Mouse (Mus musculus) intestine, embryonic 16.5 days (tissue): ENCODE data around the gene Mllt1. TPM values are rescaled to one million over a fixed set of nuclear protein-coding genes. Genes with fewer than 3 reads are reported as not detected.

ENCODE experiments used
- ATAC-seq: fragments of 200-750 bp; cut with Nextera tagmentation; 2 replicates; pipeline ENCODE4 v1.8.0; 2017; ENCODE audit warnings: moderate TSS enrichment, moderate library complexity
- H3K27ac ChIP-seq: fragments of 300-500 bp; sonication (generic); 2 replicates; pipeline ENCODE4 v1.5.1; 2014; ENCODE audit warnings: mild to moderate bottlenecking, low read length
- H3K27me3 ChIP-seq: fragments of 300-500 bp; sonication (generic); replicated peaks from 2 replicates; pipeline ENCODE4 v1.6.1; 2014; ENCODE audit warnings: low read length, control low read depth, mixed read lengths; ENCODE audit not compliant: control insufficient read depth, insufficient read depth
- H3K36me3 ChIP-seq: fragments of 300-500 bp; sonication (generic); 2 replicates; pipeline ENCODE4 v1.6.1; 2014; ENCODE audit warnings: low read length, control low read depth; ENCODE audit not compliant: control insufficient read depth, insufficient read depth
- H3K4me1 ChIP-seq: fragments of 300-500 bp; sonication (generic); 2 replicates; pipeline ENCODE4 v1.6.1; 2014; ENCODE audit warnings: low read length, control low read depth, mixed read lengths; ENCODE audit not compliant: control insufficient read depth, insufficient read depth
- H3K4me2 ChIP-seq: fragments of 300-500 bp; sonication (generic); 2 replicates; pipeline ENCODE4 v1.6.1; 2014; ENCODE audit warnings: low read depth, low read length, control low read depth
- H3K4me3 ChIP-seq: fragments of 300-500 bp; sonication (generic); 2 replicates; pipeline ENCODE4 v1.5.1; 2014; ENCODE audit warnings: mild to moderate bottlenecking, low read length
- H3K9ac ChIP-seq: fragments of 300-500 bp; sonication (generic); 2 replicates; pipeline ENCODE4 v1.6.1; 2014; ENCODE audit warnings: low read depth, low read length
- H3K9me3 ChIP-seq: fragments of 300-500 bp; sonication (generic); 2 replicates; pipeline ENCODE4 v1.6.1; 2016; ENCODE audit warnings: low read length, control low read depth; ENCODE audit not compliant: control insufficient read depth
- WGBS: fragments of 180-500 bp; shearing (Covaris S2); extraction: QIAGEN DNeasy Blood & Tissue Kit; methylation state at CpG from one replicate; pipeline ENCODE4 v1.1.7; 2014; 5-methylcytosine and 5-hydroxymethylcytosine counted together
- polyA plus RNA-seq: library from polyadenylated mRNA; unstranded; fragments of >200 nt; fragmentation: Nextera tagmentation; extraction: Ambion mirVana; gene quantifications from 2 replicates; pipeline ENCODE4 v1.2.1, GENCODE M21; 2015

Mllt1 gene
- polyA plus RNA-seq = 22.6 and 26.2 TPM in 2 replicates

DNA sequence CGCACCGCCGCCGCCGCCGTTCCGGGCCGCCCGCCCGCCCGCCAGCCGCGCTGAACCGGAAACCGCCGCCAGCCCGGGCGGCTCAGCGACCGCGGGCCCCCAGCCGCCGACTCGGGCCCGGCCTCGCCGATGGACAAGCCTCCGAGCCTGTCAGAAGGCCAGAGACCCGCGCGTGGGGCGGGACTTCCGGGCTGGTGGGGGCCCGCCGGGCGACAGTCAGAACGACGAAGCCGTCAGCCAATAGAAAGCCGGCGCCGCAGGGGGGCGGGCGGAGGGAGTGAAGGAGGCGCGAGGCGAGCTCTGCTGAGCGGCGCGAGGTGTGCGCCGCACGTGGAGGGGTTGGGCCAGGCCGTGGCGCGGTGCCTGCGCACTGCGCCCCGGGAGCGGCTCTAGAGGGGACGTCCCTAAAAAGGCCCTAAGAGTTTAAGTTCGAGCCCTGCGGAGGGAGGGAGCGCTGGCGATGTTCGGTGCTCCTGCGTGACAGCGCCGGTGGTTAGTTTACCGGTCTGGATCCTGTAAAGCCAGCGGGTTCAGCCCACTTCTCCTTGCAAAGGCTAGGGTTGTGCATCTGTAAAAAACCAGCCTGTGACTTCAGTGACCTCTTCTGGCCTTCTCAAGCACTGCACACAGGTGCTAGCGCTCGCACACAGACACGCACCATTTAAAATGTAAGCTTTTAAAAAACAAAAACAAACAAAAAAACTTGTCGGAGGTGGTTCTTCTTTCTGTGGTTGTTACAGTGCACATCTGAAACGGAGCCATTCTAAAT lies at the start of gene Mllt1:
TSS of gene Mllt1 (minus strand) at position 53 of the 769 bp plus-strand sequence.
- H3K27ac ChIP-seq = peak within 1 kb of the TSS; percentile 58
- peaks cover 16% of the 10 kb centered on the region for H3K4me1 ChIP-seq
- H3K9ac ChIP-seq = peak within 1 kb of the TSS; percentile 91
- peak within 1 kb of the TSS; percentile 75 for H3K4me2 ChIP-seq
- H3K9me3 ChIP-seq = no peaks in the 10 kb centered on the region
- WGBS = 4% methylated on average over 75 of the region's 76 CpGs
- peak; percentile 99 for ATAC-seq
- no peaks in the 10 kb centered on the region for H3K27me3 ChIP-seq
- peak within 1 kb of the TSS; percentile 92 for H3K4me3 ChIP-seq
- no peaks in the 10 kb centered on the region for H3K36me3 ChIP-seq

DNA sequence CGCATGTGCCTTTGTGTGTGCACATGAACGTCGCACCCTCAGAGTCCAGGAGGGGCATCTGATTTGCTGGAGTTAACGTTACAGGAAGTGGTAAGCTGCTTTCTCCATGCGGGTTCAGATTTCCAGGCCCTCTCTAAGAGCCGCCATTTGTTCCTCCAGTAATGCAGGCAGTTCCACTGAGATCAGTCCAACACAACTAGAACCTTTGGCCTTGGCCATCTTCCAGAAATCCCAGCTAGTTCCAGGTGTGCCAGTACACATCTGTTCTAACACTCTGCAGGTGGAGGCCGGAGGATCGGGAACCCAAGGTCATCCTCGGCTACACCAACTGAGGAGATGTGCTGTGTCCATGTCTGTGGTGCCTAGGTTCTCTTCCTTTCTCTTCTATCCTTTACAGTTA lies 49.7 kb upstream of the Mllt1 start:
- 78% methylated on average over 9 of the region's 9 CpGs for WGBS
- ATAC-seq = no peak
- Histone ChIP-seq H3K9ac (no peak overlapping the region), H3K9me3 (no peaks in the 10 kb centered on the region), H3K4me3 (no peak overlapping the region), H3K4me1 (peaks cover 8% of the 10 kb centered on the region; the same call in 1 of the 2 replicates), H3K27me3 (no peaks in the 10 kb centered on the region), H3K4me2 (no peak overlapping the region), H3K27ac (no peak overlapping the region), H3K36me3 (no peaks in the 10 kb centered on the region)

DNA sequence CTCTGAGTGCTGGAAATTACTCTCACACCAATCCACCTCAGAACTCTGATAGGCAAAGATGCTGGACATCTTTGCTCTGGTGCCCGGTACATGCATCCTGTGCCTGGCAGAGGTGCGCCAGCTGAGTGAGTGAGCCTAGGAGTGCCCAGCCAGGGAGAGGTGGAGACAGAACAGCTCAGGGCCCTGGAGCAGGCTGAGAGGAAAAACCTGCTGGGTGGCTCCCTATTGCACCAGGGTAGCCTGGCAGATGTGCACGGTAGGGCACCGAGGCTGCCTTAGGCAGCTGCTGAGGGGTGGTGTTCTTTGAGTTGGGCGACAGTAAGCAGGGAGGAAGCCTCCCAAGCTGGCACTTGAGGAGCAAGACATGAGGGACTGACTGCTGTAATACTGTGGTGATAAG lies 46.8 kb upstream of the Mllt1 start, which contains the start of gene Acer1:
TSS of gene Acer1 (minus strand) at position 114 of the 400 bp plus-strand sequence.
- WGBS = 64% methylated on average over 5 of the region's 5 CpGs
- Histone ChIP-seq H3K4me3 (no peak within 1 kb of the TSS), H3K27ac (peak within 1 kb of the TSS; percentile 73), H3K4me1 (peaks cover 18% of the 10 kb centered on the region), H3K4me2 (peak within 1 kb of the TSS; percentile 24; the same call in 1 of the 2 replicates), H3K27me3 (no peaks in the 10 kb centered on the region), H3K9ac (peak within 1 kb of the TSS; percentile 32), H3K36me3 (no peaks in the 10 kb centered on the region), H3K9me3 (no peaks in the 10 kb centered on the region)
- no peak for ATAC-seq

DNA sequence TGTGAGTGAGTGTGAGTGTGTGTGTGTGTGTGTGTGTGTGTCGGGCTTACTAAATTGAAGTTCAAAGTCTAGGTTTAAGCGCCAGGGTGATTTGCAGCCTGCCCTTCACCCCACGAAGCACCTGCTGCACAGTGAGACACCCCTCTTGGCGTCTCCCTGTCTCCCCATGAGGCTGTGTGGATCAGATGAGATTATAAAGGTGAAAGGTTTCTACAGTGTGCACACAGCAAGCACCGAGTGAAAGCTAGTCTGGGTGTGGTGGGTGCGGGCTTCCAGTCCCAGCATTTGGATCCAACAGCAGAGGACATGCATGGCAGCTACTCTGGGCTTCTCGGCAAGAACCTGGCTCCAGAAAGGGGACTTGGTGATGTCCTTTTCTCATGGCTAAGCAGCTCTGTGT lies 45.8 kb upstream of the Mllt1 start:
- no peak overlapping the region for H3K4me3 ChIP-seq
- 0 out of 2 replicates have a peak overlapping the region, but pooled peaks have one; percentile 24 for H3K4me2 ChIP-seq
- ATAC-seq = peak; percentile 84
- H3K27me3 ChIP-seq = no peaks in the 10 kb centered on the region
- no peaks in the 10 kb centered on the region for H3K36me3 ChIP-seq
- H3K4me1 ChIP-seq = peaks cover 26% of the 10 kb centered on the region
- H3K27ac ChIP-seq = peak overlapping the region; percentile 73
- no peaks in the 10 kb centered on the region for H3K9me3 ChIP-seq
- no peak overlapping the region for H3K9ac ChIP-seq
- WGBS = 60% methylated on average over 7 of the region's 7 CpGs

DNA sequence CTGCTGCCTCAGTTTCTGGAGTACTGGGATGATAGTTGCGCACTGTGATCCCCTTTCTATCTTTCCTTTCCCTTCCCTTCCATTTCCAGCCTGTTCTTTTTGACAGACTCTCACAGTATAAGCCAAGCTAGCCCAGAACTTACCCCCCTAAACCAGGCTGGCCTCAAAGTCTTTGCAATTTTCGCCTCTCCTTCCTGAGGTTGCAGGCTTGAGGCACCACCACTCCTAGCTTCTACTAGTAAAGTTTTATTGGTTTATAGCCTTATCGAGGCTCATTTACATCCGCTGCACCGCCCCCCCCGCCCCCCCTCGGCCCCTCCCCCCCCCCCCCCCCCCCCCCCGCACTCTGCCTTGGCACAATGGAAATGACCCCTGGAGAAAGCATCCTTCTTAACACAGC lies 44.3 kb upstream of the Mllt1 start:
- Histone ChIP-seq H3K27me3 (no peaks in the 10 kb centered on the region), H3K9me3 (no peaks in the 10 kb centered on the region), H3K27ac (peak overlapping the region; percentile 55), H3K36me3 (no peaks in the 10 kb centered on the region), H3K4me3 (no peak overlapping the region), H3K4me2 (0 out of 2 replicates have a peak overlapping the region, but pooled peaks have one; percentile 1), H3K9ac (peak overlapping the region; percentile 36; the same call in 1 of the 2 replicates), H3K4me1 (peaks cover 28% of the 10 kb centered on the region)
- peak; percentile 40; the same call in 1 of the 2 replicates for ATAC-seq
- WGBS = 18% methylated on average over 6 of the region's 8 CpGs

DNA sequence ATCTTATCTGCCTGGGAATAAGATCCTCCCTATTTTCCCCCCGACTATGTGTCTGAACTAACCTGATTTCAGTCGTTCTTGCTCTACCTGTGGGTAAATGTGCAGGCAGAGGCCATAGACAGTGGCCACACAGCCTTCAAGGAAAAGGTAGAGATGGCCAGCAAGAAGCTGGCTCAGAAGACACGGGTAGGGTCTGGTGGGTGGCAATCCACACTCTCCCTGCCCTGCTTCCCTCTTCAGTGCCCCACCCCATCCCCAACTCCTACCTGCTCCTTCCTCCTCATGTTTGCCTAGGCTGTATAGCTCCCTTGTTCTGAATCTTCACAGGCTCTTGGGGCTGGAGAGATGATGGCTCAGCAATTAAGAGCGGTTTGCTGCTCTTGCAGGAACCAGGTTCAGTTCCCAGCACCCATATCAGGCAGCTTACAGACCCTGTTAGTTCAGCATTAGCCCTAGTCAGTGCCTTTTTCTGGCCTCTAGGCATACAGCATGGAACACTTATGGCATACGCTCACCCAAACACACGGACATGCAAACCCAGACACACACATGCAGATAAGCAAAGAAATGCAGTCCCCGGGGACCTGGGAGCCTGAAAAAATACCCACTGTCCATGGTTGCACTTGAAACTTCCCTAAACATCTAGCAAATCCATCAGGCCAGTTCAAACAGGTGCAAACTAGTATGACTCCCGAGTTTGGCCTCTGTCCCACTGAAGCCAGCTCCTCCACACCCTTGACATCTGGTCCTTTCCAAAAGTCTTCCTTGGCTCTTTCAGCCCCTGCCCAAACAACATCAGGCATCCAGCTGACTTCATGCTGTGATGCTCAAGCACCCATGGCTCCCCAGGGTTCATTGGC lies 41.5 kb upstream of the Mllt1 start:
- Histone ChIP-seq H3K4me2 (no peak overlapping the region), H3K9me3 (no peaks in the 10 kb centered on the region), H3K27ac (peak overlapping the region; percentile 76), H3K27me3 (no peaks in the 10 kb centered on the region), H3K36me3 (no peaks in the 10 kb centered on the region), H3K4me3 (no peak overlapping the region), H3K4me1 (peaks cover 26% of the 10 kb centered on the region), H3K9ac (peak overlapping the region; percentile 21; the same call in 1 of the 2 replicates)
- peak; percentile 29 for ATAC-seq
- WGBS = 65% methylated on average over 8 of the region's 8 CpGs

DNA sequence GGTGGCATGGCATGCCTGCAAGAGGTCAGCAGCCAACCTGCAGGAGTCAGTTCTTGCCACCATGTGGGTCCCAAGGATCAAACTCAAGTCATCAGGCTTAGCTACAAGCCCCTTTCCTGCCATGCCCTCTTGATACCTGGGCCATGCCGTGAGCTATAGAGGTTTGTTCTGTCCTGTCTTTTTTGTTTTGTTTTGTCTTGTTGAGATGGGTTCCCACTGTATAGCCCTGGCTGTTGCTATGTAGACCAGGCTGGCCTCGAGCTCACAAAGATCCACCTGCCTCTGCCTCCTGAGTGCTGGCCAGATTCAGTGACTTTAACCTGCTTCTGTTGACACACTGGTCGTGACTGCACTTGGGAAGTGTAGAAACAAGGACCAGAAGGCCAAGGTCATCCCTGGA lies 40.2 kb upstream of the Mllt1 start:
- no peak for ATAC-seq
- no peak overlapping the region for H3K27ac ChIP-seq
- H3K4me2 ChIP-seq = no peak overlapping the region
- H3K36me3 ChIP-seq = no peaks in the 10 kb centered on the region
- no peaks in the 10 kb centered on the region for H3K9me3 ChIP-seq
- WGBS = 74% methylated on average over 3 of the region's 3 CpGs
- peaks cover 24% of the 10 kb centered on the region for H3K4me1 ChIP-seq
- H3K27me3 ChIP-seq = no peaks in the 10 kb centered on the region
- H3K4me3 ChIP-seq = no peak overlapping the region
- H3K9ac ChIP-seq = no peak overlapping the region

DNA sequence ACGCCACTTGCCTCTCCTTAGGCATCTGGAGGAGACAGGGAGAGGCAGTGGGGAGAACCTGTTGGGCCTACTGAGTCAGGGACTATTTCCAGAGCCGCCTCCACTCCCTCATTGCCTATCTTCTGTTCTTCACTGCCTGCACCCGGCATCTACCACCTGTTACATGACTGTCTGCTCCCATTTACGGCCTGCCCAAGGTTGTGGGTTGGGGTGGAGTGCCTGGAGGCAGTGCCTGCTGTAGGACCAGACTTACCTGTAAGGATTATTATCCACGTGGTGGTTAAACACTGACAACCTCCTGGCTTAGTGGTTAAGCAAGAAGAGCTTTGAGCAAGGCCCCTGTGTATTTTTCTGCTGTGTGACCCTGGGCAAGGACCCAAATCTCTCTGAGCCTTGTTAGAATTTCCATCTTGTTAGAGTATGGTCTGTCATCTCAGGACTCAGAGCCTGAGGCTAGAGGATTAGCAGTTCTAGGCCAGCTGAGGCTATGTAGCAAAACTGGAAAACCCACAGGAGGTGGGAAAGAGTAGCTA lies 39.6 kb upstream of the Mllt1 start:
- 52% methylated on average over 5 of the region's 5 CpGs for WGBS
- H3K27me3 ChIP-seq = no peaks in the 10 kb centered on the region
- H3K4me2 ChIP-seq = no peak overlapping the region
- no peaks in the 10 kb centered on the region for H3K9me3 ChIP-seq
- peaks cover 24% of the 10 kb centered on the region for H3K4me1 ChIP-seq
- peak overlapping the region; percentile 12; the same call in 1 of the 2 replicates for H3K27ac ChIP-seq
- ATAC-seq = peak; percentile 54
- no peak overlapping the region for H3K4me3 ChIP-seq
- H3K36me3 ChIP-seq = no peaks in the 10 kb centered on the region
- H3K9ac ChIP-seq = no peak overlapping the region
